Mouse (Mus musculus): ENCODE measurements around the gene Gm3625.

- TF ChIP-seq POLR2A (IDR thresholded peaks at IDR 0.05; ENCODE audit: borderline replicate concordance, insufficient read depth, low read length), result no peak
- no peak for TF ChIP-seq CTCF (IDR thresholded peaks at IDR 0.05; ENCODE audit: borderline replicate concordance, insufficient read depth, low read depth, low read length)
Measured at GRCm38 (mm10) chr12:4638438-4638837, 45.7 kb upstream of the Gm3625 start.

Data from cerebellum, adult 2 months (tissue).